Mouse (Mus musculus) intestine, embryonic 14.5 days (tissue): ENCODE results near the gene Tfap2e. TPM values are rescaled to one million over a fixed set of nuclear protein-coding genes. Genes with fewer than 3 reads are reported as not detected.

Experiments used
- ATAC-seq: fragments of 200-750 bp; cut with Nextera tagmentation; replicated peaks from 2 replicates; pipeline ENCODE4 v1.8.0; 2017; ENCODE audit warnings: low read depth, moderate number of reproducible peaks, moderate TSS enrichment, moderate library complexity; ENCODE audit not compliant: low FRiP score, low TSS enrichment
- DNase-seq: peaks from one replicate; pipeline ENCODE4 v3.0.0-alpha.2; 2018; ENCODE audit warnings: low spot score
- H3K27ac ChIP-seq: fragments of 300-500 bp; sonication (generic); 2 replicates; pipeline ENCODE4 v1.5.1; 2014; ENCODE audit warnings: low read depth, mild to moderate bottlenecking, control low read depth
- H3K27me3 ChIP-seq: fragments of 300-500 bp; sonication (generic); replicated peaks from 2 replicates; pipeline ENCODE4 v1.6.1; 2014; ENCODE audit warnings: low read length, control low read depth; ENCODE audit not compliant: control insufficient read depth, insufficient read depth
- H3K36me3 ChIP-seq: fragments of 300-500 bp; sonication (generic); 2 replicates; pipeline ENCODE4 v1.6.1; 2014; ENCODE audit warnings: low read length, control low read depth; ENCODE audit not compliant: control insufficient read depth, insufficient read depth
- H3K4me1 ChIP-seq: fragments of 300-500 bp; sonication (generic); replicated peaks from 2 replicates; pipeline ENCODE4 v1.6.1; 2014; ENCODE audit warnings: low read length, control low read depth, mixed read lengths; ENCODE audit not compliant: control insufficient read depth, insufficient read depth
- H3K4me2 ChIP-seq: fragments of 300-500 bp; sonication (generic); 2 replicates; pipeline ENCODE4 v1.6.1; 2014; ENCODE audit warnings: low read length
- H3K4me3 ChIP-seq: fragments of 300-500 bp; sonication (generic); 2 replicates; pipeline ENCODE4 v1.5.1; 2014; ENCODE audit warnings: low read depth, low read length, control low read depth, mixed read lengths
- H3K9ac ChIP-seq: fragments of 300-500 bp; sonication (generic); 2 replicates; pipeline ENCODE4 v1.6.1; 2014; ENCODE audit warnings: mild to moderate bottlenecking, low read length
- H3K9me3 ChIP-seq: fragments of 300-500 bp; sonication (generic); 2 replicates; pipeline ENCODE4 v1.6.1; 2016; ENCODE audit warnings: low read length, control low read depth; ENCODE audit not compliant: control insufficient read depth
- WGBS: fragments of 180-500 bp; shearing (Covaris S2); extraction: QIAGEN DNeasy Blood & Tissue Kit; methylation state at CpG from one replicate; pipeline ENCODE4 v1.1.7; 2014; 5-methylcytosine and 5-hydroxymethylcytosine counted together
- polyA plus RNA-seq: library from polyadenylated mRNA; unstranded; fragments of >200 nt; fragmentation: Nextera tagmentation; extraction: Ambion mirVana; gene quantifications from 2 replicates; pipeline ENCODE4 v1.2.1, GENCODE M21; 2014

Tfap2e gene
- polyA plus RNA-seq, 1 experiment from 2014 or later = not detected

- peaks cover 57% of the 10 kb centered on the region for H3K36me3 ChIP-seq
- H3K4me1 ChIP-seq = peaks cover 23% of the 10 kb centered on the region
- 86% methylated on average over 11 of the region's 11 CpGs for WGBS
- ATAC-seq (no peak), DNase-seq (peak; percentile 44)
- H3K27ac ChIP-seq = no peak overlapping the region
- H3K9me3 ChIP-seq = no peaks in the 10 kb centered on the region
- no peak overlapping the region for H3K4me3 ChIP-seq
- no peak overlapping the region; the same call in 1 of the 2 replicates for H3K9ac ChIP-seq
- no peak overlapping the region for H3K4me2 ChIP-seq
- H3K27me3 ChIP-seq = no peaks in the 10 kb centered on the region
These were observed 13.5 kb upstream of the Tfap2e start for GRCm38 (mm10) chr4:126749553-126749952.

GRCm38 (mm10) chr4:126748381-126748780 is 12.3 kb upstream of the Tfap2e start:
- H3K9me3 ChIP-seq = no peaks in the 10 kb centered on the region
- WGBS = 97% methylated on average over 8 of the region's 8 CpGs
- H3K27me3 ChIP-seq = no peaks in the 10 kb centered on the region
- DNase-seq (peak; percentile 43), ATAC-seq (no peak)
- no peak overlapping the region for H3K9ac ChIP-seq
- H3K36me3 ChIP-seq = peaks cover 63% of the 10 kb centered on the region
- H3K27ac ChIP-seq = no peak overlapping the region
- no peak overlapping the region for H3K4me2 ChIP-seq
- no peak overlapping the region for H3K4me3 ChIP-seq
- H3K4me1 ChIP-seq = peaks cover 20% of the 10 kb centered on the region

GRCm38 (mm10) chr4:126746194-126746840 is 10.3 kb upstream of the Tfap2e start:
- DNase-seq (peak; percentile 48), ATAC-seq (no peak)
- 81% methylated on average over 10 of the region's 10 CpGs for WGBS
- Histone ChIP-seq H3K4me3 (no peak overlapping the region), H3K9me3 (no peaks in the 10 kb centered on the region), H3K4me1 (peaks cover 8% of the 10 kb centered on the region), H3K27ac (no peak overlapping the region), H3K27me3 (no peaks in the 10 kb centered on the region), H3K9ac (no peak overlapping the region), H3K36me3 (peaks cover 63% of the 10 kb centered on the region), H3K4me2 (no peak overlapping the region)

- Histone ChIP-seq H3K27me3 (no peaks in the 10 kb centered on the region), H3K27ac (no peak overlapping the region), H3K4me2 (no peak overlapping the region), H3K4me1 (peaks cover 3% of the 10 kb centered on the region; the same call in 1 of the 2 replicates), H3K9me3 (no peaks in the 10 kb centered on the region), H3K36me3 (peaks cover 63% of the 10 kb centered on the region), H3K4me3 (no peak overlapping the region), H3K9ac (no peak overlapping the region)
- ATAC-seq (no peak), DNase-seq (peak; percentile 81)
- 47% methylated on average over 13 of the region's 13 CpGs for WGBS
These were observed 9.6 kb upstream of the Tfap2e start for GRCm38 (mm10) chr4:126745506-126746193.

- WGBS = 95% methylated on average over 14 of the region's 14 CpGs
These were observed 8.8 kb upstream of the Tfap2e start for GRCm38 (mm10) chr4:126744831-126745230.

GRCm38 (mm10) chr4:126743713-126744112 is 7.7 kb upstream of the Tfap2e start:
- no peaks in the 10 kb centered on the region for H3K9me3 ChIP-seq
- no peak overlapping the region for H3K27ac ChIP-seq
- DNase-seq (peak; percentile 49), ATAC-seq (no peak)
- H3K4me2 ChIP-seq = no peak overlapping the region
- peaks cover 3% of the 10 kb centered on the region for H3K27me3 ChIP-seq
- no peak overlapping the region for H3K9ac ChIP-seq
- H3K4me1 ChIP-seq = no peaks in the 10 kb centered on the region
- peaks cover 45% of the 10 kb centered on the region for H3K36me3 ChIP-seq
- no peak overlapping the region for H3K4me3 ChIP-seq
- 18% methylated on average over 11 of the region's 11 CpGs for WGBS

More at GRCm38 (mm10) chr4:126744831-126745230, 8.8 kb upstream of the Tfap2e start:
- Histone ChIP-seq H3K27me3 (no peaks in the 10 kb centered on the region), H3K9ac (no peak overlapping the region), H3K4me2 (no peak overlapping the region), H3K4me1 (no peaks in the 10 kb centered on the region; the same call in 1 of the 2 replicates), H3K9me3 (no peaks in the 10 kb centered on the region), H3K27ac (no peak overlapping the region), H3K4me3 (no peak overlapping the region), H3K36me3 (peaks cover 56% of the 10 kb centered on the region)
- ATAC-seq (no peak), DNase-seq (peak; percentile 50)

- DNase-seq = peak; percentile 46
- Histone ChIP-seq H3K4me3 (no peak overlapping the region), H3K36me3 (peaks cover 37% of the 10 kb centered on the region), H3K27me3 (peaks cover 11% of the 10 kb centered on the region), H3K4me2 (no peak overlapping the region), H3K9me3 (no peaks in the 10 kb centered on the region), H3K4me1 (no peaks in the 10 kb centered on the region), H3K9ac (no peak overlapping the region), H3K27ac (no peak overlapping the region)
- ATAC-seq = no peak
- 37% methylated on average over 2 of the region's 2 CpGs for WGBS
These were observed 6.9 kb upstream of the Tfap2e start for GRCm38 (mm10) chr4:126742976-126743375.

- Histone ChIP-seq H3K27me3 (peaks cover 26% of the 10 kb centered on the region), H3K36me3 (peaks cover 25% of the 10 kb centered on the region), H3K4me3 (no peak overlapping the region), H3K27ac (no peak overlapping the region), H3K4me1 (no peaks in the 10 kb centered on the region), H3K9ac (no peak overlapping the region), H3K4me2 (0 out of 2 replicates have a peak overlapping the region, but pooled peaks have one; percentile 8), H3K9me3 (no peaks in the 10 kb centered on the region)
- peak; percentile 33; the same call in 1 of the 2 replicates for ATAC-seq
- peak; percentile 90 for DNase-seq
- 3% methylated on average over 12 of the region's 12 CpGs for WGBS
These were observed 5.4 kb upstream of the Tfap2e start for GRCm38 (mm10) chr4:126741448-126741847.
